Mouse (Mus musculus): ENCODE data around the gene Mto1.

Gene Mto1

DNA sequence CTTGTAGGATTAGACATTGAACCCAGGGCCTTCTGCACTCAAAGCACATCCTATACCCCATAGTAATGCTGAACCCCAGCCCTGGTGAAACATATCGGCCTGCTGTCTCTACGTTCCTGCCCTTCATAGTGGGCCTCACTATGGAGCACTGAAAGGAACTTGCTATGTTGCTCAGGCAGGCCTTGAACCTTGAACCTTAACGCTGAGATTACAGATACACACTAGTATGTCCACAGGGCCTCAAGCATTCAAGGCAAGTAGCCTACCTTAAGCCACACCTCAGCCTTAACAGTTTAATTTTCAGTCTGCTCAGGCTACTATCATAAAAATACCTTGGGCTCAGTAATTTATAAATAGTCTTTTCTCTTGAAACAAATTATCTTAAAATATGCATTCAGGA is 44.2 kb downstream of the Mto1 start:
- no peak for TF ChIP-seq GATA4 (IDR thresholded peaks at IDR 0.05; ENCODE audit: insufficient replicate concordance, low read length)

DNA sequence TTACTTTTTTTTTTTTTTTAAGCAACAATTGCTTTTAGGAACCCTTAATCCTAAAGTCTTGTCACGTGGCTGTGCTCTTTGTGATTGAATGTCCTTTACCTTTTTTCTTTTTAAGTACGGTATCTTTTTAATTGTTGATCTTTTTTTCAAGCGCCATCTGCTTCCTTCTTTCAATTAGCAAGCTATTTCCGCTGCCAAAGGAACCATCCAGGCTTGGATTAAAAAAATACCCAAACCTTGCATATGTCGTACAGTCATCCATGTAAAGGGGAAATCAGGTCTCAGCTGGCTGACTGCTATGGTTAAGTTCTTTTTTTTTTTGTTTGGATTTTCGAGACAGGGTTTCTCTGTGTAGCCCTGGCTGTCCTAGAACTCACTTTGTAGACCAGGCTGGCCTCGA is 45.2 kb downstream of the Mto1 start:
- TF ChIP-seq GATA4 (IDR thresholded peaks at IDR 0.05; ENCODE audit: insufficient replicate concordance, low read length): no peak

GRCm38 (mm10) chr9:78500386-78500785 is 52.4 kb downstream of the Mto1 start:
- TF ChIP-seq GATA4 (IDR thresholded peaks at IDR 0.05; ENCODE audit: insufficient replicate concordance, low read length): no peak

- no peak for TF ChIP-seq GATA4 (IDR thresholded peaks at IDR 0.05; ENCODE audit: insufficient replicate concordance, low read length)
Measured at GRCm38 (mm10) chr9:78501284-78501683, 53.3 kb downstream of the Mto1 start.

DNA sequence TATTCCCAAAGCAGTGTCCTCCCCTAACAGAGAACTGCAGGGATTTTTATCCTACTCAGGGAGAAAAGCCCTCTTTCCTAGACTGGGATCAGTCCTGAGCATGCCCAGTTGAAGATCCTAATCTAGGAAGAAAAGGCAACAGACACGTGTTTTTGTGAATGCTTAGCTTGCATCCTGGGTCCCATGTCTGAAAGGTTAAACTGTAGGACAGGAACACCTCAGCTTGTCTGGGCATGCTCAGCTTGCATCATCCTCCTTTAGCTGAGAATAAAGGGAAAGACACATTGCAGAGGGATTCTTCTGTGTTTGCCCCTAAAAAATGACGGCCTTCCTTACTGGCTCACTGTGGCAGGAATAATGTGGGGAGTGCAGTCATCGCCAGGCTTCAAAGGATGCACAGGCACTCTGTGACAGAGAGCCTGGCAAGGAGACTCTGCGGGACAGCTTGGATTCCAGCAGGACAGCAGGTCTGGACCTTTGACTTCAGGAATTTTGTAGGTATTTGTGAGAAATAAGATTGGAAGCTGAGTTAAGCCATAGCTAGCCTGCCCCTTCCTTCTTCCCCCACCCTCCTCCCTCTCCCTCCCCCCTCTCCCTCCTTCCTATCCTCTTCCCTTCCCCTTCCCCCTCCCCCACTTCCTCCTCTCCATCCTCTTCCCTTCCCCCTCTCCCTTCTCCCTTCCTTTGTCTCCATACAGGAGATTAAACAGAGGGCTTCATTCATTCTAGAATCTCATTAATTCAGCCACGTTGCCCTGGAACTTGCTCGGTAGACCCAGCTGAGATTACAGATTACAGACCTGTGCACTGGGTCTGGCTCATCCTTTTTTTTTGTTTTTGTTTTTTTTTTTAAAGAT is 55.4 kb downstream of the Mto1 start:
- no peak for TF ChIP-seq GATA4 (IDR thresholded peaks at IDR 0.05; ENCODE audit: insufficient replicate concordance, low read length)

DNA sequence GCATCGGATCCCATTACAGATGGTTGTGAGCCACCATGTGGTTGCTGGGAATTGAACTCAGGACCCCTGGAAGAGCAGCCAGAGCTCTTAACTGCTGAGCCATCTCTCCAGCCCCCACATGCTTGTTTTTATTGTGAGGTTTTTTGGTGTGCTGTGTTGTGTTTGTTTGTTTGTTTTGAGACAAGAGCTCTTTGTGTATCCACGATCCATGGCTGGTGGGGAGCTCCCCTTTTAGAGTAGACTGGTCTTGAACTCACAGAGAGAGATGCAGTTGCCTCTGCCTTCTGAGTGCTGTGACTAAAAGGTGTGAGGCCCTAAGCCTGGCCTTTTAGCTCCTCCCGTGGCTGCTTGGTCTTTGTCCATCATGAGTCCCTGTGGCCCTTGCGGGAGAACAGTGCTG is 56.1 kb downstream of the Mto1 start:
- no peak for TF ChIP-seq GATA4 (IDR thresholded peaks at IDR 0.05; ENCODE audit: insufficient replicate concordance, low read length)

GRCm38 (mm10) chr9:78504679-78505078 is 56.7 kb downstream of the Mto1 start:
- no peak for TF ChIP-seq GATA4 (IDR thresholded peaks at IDR 0.05; ENCODE audit: insufficient replicate concordance, low read length)

GRCm38 (mm10) chr9:78505223-78505622 is 57.2 kb downstream of the Mto1 start:
- TF ChIP-seq GATA4 (IDR thresholded peaks at IDR 0.05; ENCODE audit: insufficient replicate concordance, low read length): no peak

DNA sequence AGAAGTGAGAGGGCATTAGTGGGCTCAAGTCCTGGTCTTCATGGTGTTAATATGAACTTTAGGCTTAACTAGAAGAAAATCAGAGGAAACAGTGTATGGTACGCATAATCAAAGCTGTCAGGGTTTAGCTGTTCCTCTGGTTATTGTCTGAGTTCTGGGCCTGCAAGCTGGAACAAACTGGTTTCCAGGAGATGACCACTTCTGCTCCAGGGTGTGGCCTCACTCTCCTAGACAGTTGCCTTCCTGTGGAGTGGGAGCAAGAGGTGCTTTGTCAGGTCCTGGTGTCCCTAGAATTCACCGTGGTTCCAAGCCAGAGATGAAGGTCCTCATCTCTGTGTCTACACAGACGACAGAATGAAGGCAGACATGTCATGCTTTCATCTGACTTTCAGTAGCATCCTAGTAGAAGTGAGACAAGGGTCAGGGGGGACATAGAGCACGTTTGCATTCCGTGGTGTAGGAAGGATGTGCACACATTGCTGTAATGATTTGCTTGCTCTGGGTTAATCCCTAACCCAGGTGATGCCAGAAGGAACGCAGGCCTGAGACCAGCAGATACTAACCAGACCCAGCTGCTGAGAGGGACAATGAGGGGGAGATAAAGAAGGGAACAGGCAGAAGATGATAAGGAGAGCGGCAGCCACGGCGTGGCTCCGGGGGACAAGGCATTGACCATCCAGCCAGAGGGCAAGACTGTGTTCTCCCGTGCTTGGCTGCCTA is 58.2 kb downstream of the Mto1 start:
- no peak for TF ChIP-seq GATA4 (IDR thresholded peaks at IDR 0.05; ENCODE audit: insufficient replicate concordance, low read length)

DNA sequence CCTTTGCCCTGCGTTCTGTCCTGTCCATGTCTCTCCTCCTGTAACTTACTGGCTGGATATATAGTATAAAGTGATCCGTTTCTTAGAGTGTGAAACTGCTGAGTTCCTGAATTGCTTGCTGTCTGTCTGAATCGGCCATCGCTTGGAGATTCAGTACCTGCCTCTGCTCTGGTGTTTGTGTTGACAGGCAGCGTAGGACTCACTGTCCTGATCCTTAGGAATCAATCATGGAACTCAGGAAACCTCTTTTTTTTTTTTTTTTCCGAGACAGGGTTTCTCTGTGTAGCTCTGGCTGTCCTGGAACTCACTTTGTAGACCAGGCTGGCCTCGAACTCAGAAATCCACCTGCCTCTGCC is 58.7 kb downstream of the Mto1 start:
- TF ChIP-seq GATA4 (IDR thresholded peaks at IDR 0.05; ENCODE audit: insufficient replicate concordance, low read length): no peak

- TF ChIP-seq GATA4 (IDR thresholded peaks at IDR 0.05; ENCODE audit: insufficient replicate concordance, low read length): no peak
Measured at GRCm38 (mm10) chr9:78508106-78508786, 60.2 kb downstream of the Mto1 start.

- TF ChIP-seq GATA4 (IDR thresholded peaks at IDR 0.05; ENCODE audit: insufficient replicate concordance, low read length): no peak
Measured at GRCm38 (mm10) chr9:78511705-78512104, 63.7 kb downstream of the Mto1 start.

GRCm38 (mm10) chr9:78513776-78514500 is 65.9 kb downstream of the Mto1 start:
- no peak for TF ChIP-seq GATA4 (IDR thresholded peaks at IDR 0.05; ENCODE audit: insufficient replicate concordance, low read length)

- TF ChIP-seq GATA4 (IDR thresholded peaks at IDR 0.05; ENCODE audit: insufficient replicate concordance, low read length): no peak
Measured at GRCm38 (mm10) chr9:78514681-78515080, 66.7 kb downstream of the Mto1 start.

GRCm38 (mm10) chr9:78516125-78516524 is 68.1 kb downstream of the Mto1 start:
- no peak for TF ChIP-seq GATA4 (IDR thresholded peaks at IDR 0.05; ENCODE audit: insufficient replicate concordance, low read length)
